Mouse (Mus musculus) intestine, embryonic 14.5 days (tissue): Measurements from ENCODE around the gene Hist1h3c. TPM values are rescaled to one million over a fixed set of nuclear protein-coding genes. Genes with fewer than 3 reads are reported as not detected.
"Not testable (repeated sequence)": the region's sequence is repeated elsewhere in the genome, so short reads cannot be mapped to it uniquely, and the experiment has no call there.

Experiments used
- ATAC-seq: fragments of 200-750 bp; cut with Nextera tagmentation; replicated peaks from 2 replicates; pipeline ENCODE4 v1.8.0; 2017; ENCODE audit warnings: low read depth, moderate number of reproducible peaks, moderate TSS enrichment, moderate library complexity; ENCODE audit not compliant: low FRiP score, low TSS enrichment
- DNase-seq: peaks from one replicate; pipeline ENCODE4 v3.0.0-alpha.2; 2018; ENCODE audit warnings: low spot score
- H3K27ac ChIP-seq: fragments of 300-500 bp; sonication (generic); 2 replicates; pipeline ENCODE4 v1.5.1; 2014; ENCODE audit warnings: low read depth, mild to moderate bottlenecking, control low read depth
- H3K27me3 ChIP-seq: fragments of 300-500 bp; sonication (generic); replicated peaks from 2 replicates; pipeline ENCODE4 v1.6.1; 2014; ENCODE audit warnings: low read length, control low read depth; ENCODE audit not compliant: control insufficient read depth, insufficient read depth
- H3K36me3 ChIP-seq: fragments of 300-500 bp; sonication (generic); 2 replicates; pipeline ENCODE4 v1.6.1; 2014; ENCODE audit warnings: low read length, control low read depth; ENCODE audit not compliant: control insufficient read depth, insufficient read depth
- H3K4me1 ChIP-seq: fragments of 300-500 bp; sonication (generic); replicated peaks from 2 replicates; pipeline ENCODE4 v1.6.1; 2014; ENCODE audit warnings: low read length, control low read depth, mixed read lengths; ENCODE audit not compliant: control insufficient read depth, insufficient read depth
- H3K4me2 ChIP-seq: fragments of 300-500 bp; sonication (generic); 2 replicates; pipeline ENCODE4 v1.6.1; 2014; ENCODE audit warnings: low read length
- H3K4me3 ChIP-seq: fragments of 300-500 bp; sonication (generic); 2 replicates; pipeline ENCODE4 v1.5.1; 2014; ENCODE audit warnings: low read depth, low read length, control low read depth, mixed read lengths
- H3K9ac ChIP-seq: fragments of 300-500 bp; sonication (generic); 2 replicates; pipeline ENCODE4 v1.6.1; 2014; ENCODE audit warnings: mild to moderate bottlenecking, low read length
- H3K9me3 ChIP-seq: fragments of 300-500 bp; sonication (generic); 2 replicates; pipeline ENCODE4 v1.6.1; 2016; ENCODE audit warnings: low read length, control low read depth; ENCODE audit not compliant: control insufficient read depth
- WGBS: fragments of 180-500 bp; shearing (Covaris S2); extraction: QIAGEN DNeasy Blood & Tissue Kit; methylation state at CpG from one replicate; pipeline ENCODE4 v1.1.7; 2014; 5-methylcytosine and 5-hydroxymethylcytosine counted together
- polyA plus RNA-seq: library from polyadenylated mRNA; unstranded; fragments of >200 nt; fragmentation: Nextera tagmentation; extraction: Ambion mirVana; gene quantifications from 2 replicates; pipeline ENCODE4 v1.2.1, GENCODE M21; 2014

Gene Hist1h3c
- polyA plus RNA-seq, 1 experiment from 2014 or later = 6.9 TPM

- DNase-seq (no peak), ATAC-seq (no peak)
- Histone ChIP-seq H3K4me1 (0 out of 2 replicates have a peak, but pooled peaks cover 4% of the 10 kb centered on the region), H3K9me3 (no peaks in the 10 kb centered on the region), H3K4me3 (no peak overlapping the region), H3K27me3 (no peaks in the 10 kb centered on the region), H3K9ac (no peak overlapping the region), H3K36me3 (no peaks in the 10 kb centered on the region), H3K27ac (no peak overlapping the region), H3K4me2 (no peak overlapping the region)
- 93% methylated on average over 12 of the region's 12 CpGs for WGBS
Observed at GRCm38 (mm10) chr13:23706771-23707170, 38.6 kb downstream of the Hist1h3c start.

- 93% methylated on average over 7 of the region's 7 CpGs for WGBS
- Histone ChIP-seq H3K4me2 (no peak overlapping the region), H3K9ac (no peak overlapping the region), H3K4me3 (no peak overlapping the region), H3K4me1 (0 out of 2 replicates have a peak, but pooled peaks cover 4% of the 10 kb centered on the region), H3K27me3 (no peaks in the 10 kb centered on the region), H3K36me3 (no peaks in the 10 kb centered on the region), H3K9me3 (no peaks in the 10 kb centered on the region), H3K27ac (no peak overlapping the region)
- ATAC-seq = no peak
- DNase-seq = no peak
Observed at GRCm38 (mm10) chr13:23705751-23706356, 39.5 kb downstream of the Hist1h3c start.

- not testable (repeated sequence) for H3K36me3 ChIP-seq, H3K27me3 ChIP-seq, H3K9ac ChIP-seq, DNase-seq, H3K9me3 ChIP-seq, H3K4me1 ChIP-seq, H3K4me3 ChIP-seq, H3K27ac ChIP-seq, H3K4me2 ChIP-seq, ATAC-seq
- WGBS = 80% methylated on average over 2 of the region's 2 CpGs
Observed at GRCm38 (mm10) chr13:23702801-23703200, 42.6 kb downstream of the Hist1h3c start.

GRCm38 (mm10) chr13:23702220-23702619 is 43.2 kb downstream of the Hist1h3c start:
- 78% methylated on average over 4 of the region's 4 CpGs for WGBS
- H3K4me1 ChIP-seq = peaks cover 13% of the 10 kb centered on the region; the same call in 1 of the 2 replicates
- no peaks in the 10 kb centered on the region for H3K9me3 ChIP-seq
- DNase-seq (no peak), ATAC-seq (no peak)
- no peak overlapping the region for H3K4me3 ChIP-seq
- no peaks in the 10 kb centered on the region for H3K36me3 ChIP-seq
- H3K27ac ChIP-seq = no peak overlapping the region
- no peaks in the 10 kb centered on the region for H3K27me3 ChIP-seq
- H3K9ac ChIP-seq = no peak overlapping the region
- no peak overlapping the region for H3K4me2 ChIP-seq

GRCm38 (mm10) chr13:23700786-23701520 is 44.4 kb downstream of the Hist1h3c start:
- ATAC-seq (peak; percentile 62), DNase-seq (peak; percentile 67)
- Histone ChIP-seq H3K36me3 (no peaks in the 10 kb centered on the region), H3K4me3 (no peak overlapping the region), H3K9me3 (no peaks in the 10 kb centered on the region), H3K27me3 (no peaks in the 10 kb centered on the region), H3K9ac (no peak overlapping the region), H3K4me2 (no peak overlapping the region), H3K27ac (no peak overlapping the region), H3K4me1 (peaks cover 13% of the 10 kb centered on the region; the same call in 1 of the 2 replicates)
- WGBS = 29% methylated on average over 8 of the region's 8 CpGs

GRCm38 (mm10) chr13:23699767-23700166 is 45.6 kb downstream of the Hist1h3c start:
- Histone ChIP-seq H3K4me2 (no peak overlapping the region), H3K27ac (no peak overlapping the region), H3K4me3 (no peak overlapping the region), H3K27me3 (no peaks in the 10 kb centered on the region), H3K9me3 (no peaks in the 10 kb centered on the region), H3K4me1 (peaks cover 13% of the 10 kb centered on the region; the same call in 1 of the 2 replicates), H3K36me3 (no peaks in the 10 kb centered on the region), H3K9ac (no peak overlapping the region)
- ATAC-seq (no peak), DNase-seq (no peak)
- WGBS = 72% methylated on average over 3 of the region's 3 CpGs

- Histone ChIP-seq H3K4me3 (peak overlapping the region; percentile 50; the same call in 1 of the 2 replicates), H3K27me3 (no peaks in the 10 kb centered on the region), H3K9me3 (no peaks in the 10 kb centered on the region), H3K36me3 (no peaks in the 10 kb centered on the region), H3K9ac (no peak overlapping the region; the same call in 1 of the 2 replicates), H3K27ac (peak overlapping the region; percentile 91), H3K4me1 (peaks cover 13% of the 10 kb centered on the region; the same call in 1 of the 2 replicates), H3K4me2 (peak overlapping the region; percentile 47)
- ATAC-seq (no peak), DNase-seq (no peak)
- 73% methylated on average over 6 of the region's 6 CpGs for WGBS
Observed at GRCm38 (mm10) chr13:23698996-23699395, 46.4 kb downstream of the Hist1h3c start.

- peak within 1 kb of the TSS; percentile 77 for H3K4me2 ChIP-seq
- no peaks in the 10 kb centered on the region for H3K9me3 ChIP-seq
- H3K36me3 ChIP-seq = no peaks in the 10 kb centered on the region
- peak within 1 kb of the TSS; percentile 91 for H3K27ac ChIP-seq
- no peaks in the 10 kb centered on the region for H3K27me3 ChIP-seq
- peak within 1 kb of the TSS; percentile 50 for H3K4me3 ChIP-seq
- H3K9ac ChIP-seq = peak within 1 kb of the TSS; percentile 69
- ATAC-seq (peak; percentile 95), DNase-seq (peak; percentile 100)
- peaks cover 13% of the 10 kb centered on the region; the same call in 1 of the 2 replicates for H3K4me1 ChIP-seq
- under 1% methylated on average over 22 of the region's 22 CpGs for WGBS
Observed at GRCm38 (mm10) chr13:23698300-23698693, 47.1 kb downstream of the Hist1h3c start, which contains the start of gene Hist1h4c. Gene Hist1h4c, minus strand, starts transcription at chr13:23698454.
